9 mouse cellular contexts compared by ENCODE assay signal in genomic region chr2:79056138-79056537, GRCm38 (mm10).
A peak's percentile ranks its signal among the peaks of the same experiment; 100 is the strongest.
DNase-seq lines count a peak whose midpoint lies in the region; ATAC-seq and TF ChIP-seq lines count a peak whose summit lies in the region.
"Had no signal": no experiment of that assay in that cellular context is flagged by ENCODE, and none has a peak within 500 bp of the region (broad histone marks: within the 10 kb centered on the region; RNA-seq: fewer than 3 reads in every experiment).

No protein-coding gene starts in this region.

- no peaks in the 10 kb centered on the region for H3K79me2 ChIP-seq in liver, adult 2 months (ENCODE audit: control insufficient read depth, insufficient read depth, low read length)

- no peaks in the 10 kb centered on the region for H3K9me3 ChIP-seq in forebrain, embryonic 10.5 days
- H3K9me3 ChIP-seq: stomach, embryonic 15.5 days had no signal

- peak; percentile 14 for DNase-seq in liver, adult 2 months (ENCODE audit: extremely low read depth, low read depth, low spot score)
- DNase-seq in liver = no peak
- peak; percentile 42 for DNase-seq in brain, adult 2 months (ENCODE audit: low read depth, low spot score)
- DNase-seq in naive thymus-derived CD4-positive, alpha-beta T cell, adult 2 months (ENCODE audit: low read depth) = peak; percentile 27
- DNase-seq in thymus, postnatal 36 days = peak; percentile 22 to 35
- DNase-seq in forebrain, embryonic 10.5 days (ENCODE audit: extremely low spot score, low spot score) = no peak
- DNase-seq: forebrain, postnatal 0 days had no signal

- no peaks in the 10 kb centered on the region for H3K36me3 ChIP-seq in liver, adult 2 months (ENCODE audit: control insufficient read depth, insufficient read depth, low read length)
- H3K36me3 ChIP-seq in forebrain, embryonic 10.5 days (replicated peaks) = no peaks in the 10 kb centered on the region
- H3K36me3 ChIP-seq: stomach, embryonic 15.5 days had no signal

- H3K4me3 ChIP-seq in liver, adult 2 months (ENCODE audit: insufficient read depth, low read depth, low read length) = no peak overlapping the region
- no peak overlapping the region for H3K4me3 ChIP-seq in forebrain, embryonic 10.5 days
- H3K4me3 ChIP-seq: stomach, embryonic 15.5 days had no signal

- H3K9ac ChIP-seq in liver, adult 2 months (ENCODE audit: low read depth, low read length) = no peak overlapping the region
- H3K9ac ChIP-seq: forebrain, postnatal 0 days; stomach, embryonic 15.5 days had no signal

- no peaks in the 10 kb centered on the region for H3K4me1 ChIP-seq in liver, adult 2 months (ENCODE audit: control insufficient read depth, insufficient read depth, low read length)
- H3K4me1 ChIP-seq in forebrain, embryonic 10.5 days = peaks cover 8% of the 10 kb centered on the region; the same call in 1 of the 2 replicates
- H3K4me1 ChIP-seq: stomach, embryonic 15.5 days had no signal

- no peaks in the 10 kb centered on the region for H3K27me3 ChIP-seq in liver, adult 2 months (ENCODE audit: control insufficient read depth, insufficient read depth, low read length)
- peaks cover 8% of the 10 kb centered on the region for H3K27me3 ChIP-seq in forebrain, embryonic 10.5 days (ENCODE audit: poor library complexity, severe bottlenecking)
- H3K27me3 ChIP-seq: stomach, embryonic 15.5 days had no signal

- TF ChIP-seq CTCF in liver, adult 2 months (IDR thresholded peaks at IDR 0.05; ENCODE audit: low read depth, low read length) = no peak

- no peak for ATAC-seq in cerebellum, adult (ENCODE audit: insufficient number of reproducible peaks, low FRiP score, low TSS enrichment)
- ATAC-seq: forebrain, postnatal 0 days had no signal

- H3K27ac ChIP-seq in liver, adult 2 months (replicated peaks; ENCODE audit: insufficient read depth, low read depth, low read length) = no peak overlapping the region
- H3K27ac ChIP-seq in forebrain, embryonic 10.5 days = no peak overlapping the region
- H3K27ac ChIP-seq: stomach, embryonic 15.5 days had no signal

- WGBS in liver, adult 2 months = 68% methylated on average over 2 of the region's 2 CpGs
- 90% methylated on average over 2 of the region's 2 CpGs for WGBS in forebrain, embryonic 10.5 days

- TF ChIP-seq POLR2A in liver, adult 2 months (IDR thresholded peaks at IDR 0.05; ENCODE audit: extremely low read depth, insufficient read depth, low read length) = no peak

Comparison
In these comparisons a context has a peak if more than half of its experiments do, and no peak if none do; other contexts are left out.
1. DNase-seq: peak in liver, adult 2 months (single experiment), brain, adult 2 months (single experiment), naive thymus-derived CD4-positive, alpha-beta T cell, adult 2 months (single experiment) and thymus, postnatal 36 days (2 of 2); none in liver (single experiment) and forebrain, embryonic 10.5 days (single experiment).